Mouse (Mus musculus) megakaryocyte, embryonic 14.5 days (primary cell): ENCODE data around the gene Pank4. TPM values are rescaled to one million over a fixed set of nuclear protein-coding genes. Genes with fewer than 3 reads are reported as not detected.

Source experiments
- H3K27me3 ChIP-seq: replicated peaks from 2 replicates; pipeline ENCODE3; 2012; ENCODE audit warnings: inconsistent platforms
- H3K36me3 ChIP-seq: replicated peaks from 2 replicates; pipeline ENCODE3; 2012; ENCODE audit warnings: low read length, inconsistent platforms, mixed read lengths
- H3K4me1 ChIP-seq: 2 replicates; pipeline ENCODE4 v1.6.1; 2012; ENCODE audit warnings: inconsistent platforms
- H3K4me3 ChIP-seq: replicated peaks from 2 replicates; pipeline ENCODE3; 2012; ENCODE audit warnings: moderate library complexity, mild to moderate bottlenecking, inconsistent platforms
- H3K9me3 ChIP-seq: 2 replicates; pipeline ENCODE4 v1.6.1; 2012; ENCODE audit warnings: inconsistent platforms
- FLI1 ChIP-seq: IDR thresholded peaks from 2 replicates; pipeline ENCODE4 v1.6.1; 2012; ENCODE audit warnings: low read length, inconsistent platforms, mixed read lengths
- GATA1 ChIP-seq: IDR thresholded peaks from 3 replicates; pipeline ENCODE4 v1.6.1; 2012; ENCODE audit warnings: mixed read lengths, low read length, inconsistent platforms, borderline replicate concordance
- polyA plus RNA-seq: library from polyadenylated mRNA; stranded (reverse); fragments of >175 nt; gene quantifications from 2 replicates; pipeline ENCODE4 v1.2.3, GENCODE M21; 2012; ENCODE audit warnings: low replicate concordance; ENCODE audit not compliant: insufficient read depth

The Pank4 gene
- polyA plus RNA-seq, 1 experiment = 13.1 TPM

DNA sequence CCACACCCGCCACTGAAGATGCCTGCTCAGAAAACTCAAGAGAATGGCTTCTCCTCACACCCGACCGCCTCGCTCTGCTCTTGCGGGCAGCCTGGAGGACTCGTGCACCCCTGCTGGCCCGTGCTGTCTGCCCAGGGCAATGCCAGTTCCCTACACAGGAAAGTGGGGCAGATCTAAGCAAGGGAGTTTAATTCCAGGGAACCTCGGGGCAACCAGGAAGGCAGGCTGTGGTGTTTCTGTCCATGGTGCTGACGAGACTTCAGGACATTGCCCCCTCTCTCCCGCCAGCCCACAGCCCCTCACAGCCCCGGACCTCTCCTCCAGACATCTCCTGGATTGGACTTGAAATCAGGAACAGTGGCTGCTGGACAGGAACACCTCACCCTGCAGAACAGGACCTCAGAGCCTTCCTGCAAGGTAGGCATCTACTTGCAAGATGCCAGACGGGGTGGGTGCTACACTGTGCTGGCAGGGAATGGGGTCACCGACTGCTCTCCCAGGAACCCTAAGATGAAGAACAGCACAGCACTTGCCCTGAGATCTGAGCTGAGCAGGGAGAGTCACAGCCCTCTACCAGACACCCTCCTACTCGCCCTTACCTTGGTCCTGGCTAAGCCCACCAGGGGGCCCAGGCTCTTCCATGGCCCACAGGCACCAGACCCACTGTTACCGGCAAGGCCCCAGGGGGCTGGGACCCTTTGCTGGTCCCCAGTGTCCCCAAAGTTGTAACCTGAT is 54.8 kb downstream of the Pank4 start:
- H3K9me3 ChIP-seq = no peaks in the 10 kb centered on the region
- peaks cover 9% of the 10 kb centered on the region for H3K4me1 ChIP-seq
- TF ChIP-seq FLI1 = no peak
- TF ChIP-seq GATA1 = no peak
- peaks cover 94% of the 10 kb centered on the region for H3K27me3 ChIP-seq
- H3K36me3 ChIP-seq = no peaks in the 10 kb centered on the region
- H3K4me3 ChIP-seq = no peak overlapping the region

GRCm38 (mm10) chr4:155019336-155019847 is 55.5 kb downstream of the Pank4 start:
- Histone ChIP-seq H3K9me3 (no peaks in the 10 kb centered on the region), H3K36me3 (no peaks in the 10 kb centered on the region), H3K27me3 (peaks cover 94% of the 10 kb centered on the region), H3K4me3 (no peak overlapping the region), H3K4me1 (peaks cover 9% of the 10 kb centered on the region)
- TF ChIP-seq FLI1 = no peak
- no peak for TF ChIP-seq GATA1

- TF ChIP-seq GATA1 (no peak), FLI1 (no peak)
- Histone ChIP-seq H3K4me3 (no peak overlapping the region), H3K27me3 (peaks cover 94% of the 10 kb centered on the region)
These were observed 56.2 kb downstream of the Pank4 start for GRCm38 (mm10) chr4:155020141-155020540.

GRCm38 (mm10) chr4:155020813-155021212 is 56.9 kb downstream of the Pank4 start:
- Histone ChIP-seq H3K4me1 (peaks cover 9% of the 10 kb centered on the region), H3K36me3 (no peaks in the 10 kb centered on the region), H3K9me3 (peaks cover 3% of the 10 kb centered on the region; the same call in 1 of the 2 replicates), H3K4me3 (no peak overlapping the region), H3K27me3 (peaks cover 93% of the 10 kb centered on the region)
- no peak for TF ChIP-seq GATA1
- no peak for TF ChIP-seq FLI1

More at GRCm38 (mm10) chr4:155020141-155020540, 56.2 kb downstream of the Pank4 start:
- Histone ChIP-seq H3K9me3 (no peaks in the 10 kb centered on the region), H3K4me1 (peaks cover 9% of the 10 kb centered on the region), H3K36me3 (no peaks in the 10 kb centered on the region)

DNA sequence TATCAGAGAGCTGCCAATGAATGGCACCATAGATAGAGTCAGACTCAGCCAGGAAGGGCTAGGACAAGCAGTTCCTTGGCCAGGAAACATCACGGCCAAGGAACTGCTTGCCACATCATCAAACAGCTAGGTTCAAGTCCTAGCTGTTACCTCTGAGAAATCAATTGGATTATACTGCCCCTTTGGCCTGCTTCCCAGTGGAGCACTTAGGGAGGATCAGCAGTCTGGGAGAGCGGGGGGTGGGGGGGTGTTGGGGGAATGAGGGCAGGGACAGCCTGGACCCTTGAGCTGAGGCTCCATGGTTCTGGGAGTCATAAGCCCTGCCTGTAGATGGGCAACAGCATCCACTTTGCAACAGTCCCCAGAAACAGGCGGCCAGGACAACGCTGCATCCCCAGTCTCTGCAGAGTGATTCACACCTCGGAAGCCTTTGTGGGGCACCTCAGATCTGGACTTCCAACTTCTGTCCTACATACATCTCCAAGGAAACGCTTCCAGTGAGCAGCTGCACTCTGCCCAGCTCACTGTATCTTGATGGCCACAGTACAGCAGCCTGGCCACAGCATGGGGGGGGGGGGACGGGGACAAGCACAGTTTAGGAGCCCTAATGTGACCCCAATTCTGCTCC is 58.4 kb downstream of the Pank4 start:
- TF ChIP-seq FLI1 (no peak), GATA1 (no peak)
- peaks cover 90% of the 10 kb centered on the region for H3K27me3 ChIP-seq
- H3K36me3 ChIP-seq = no peaks in the 10 kb centered on the region
- no peak overlapping the region for H3K4me3 ChIP-seq
- H3K9me3 ChIP-seq = peaks cover 16% of the 10 kb centered on the region
- H3K4me1 ChIP-seq = peaks cover 9% of the 10 kb centered on the region

GRCm38 (mm10) chr4:155024170-155025010 is 60.5 kb downstream of the Pank4 start:
- Histone ChIP-seq H3K9me3 (peaks cover 26% of the 10 kb centered on the region), H3K4me3 (no peak overlapping the region), H3K36me3 (no peaks in the 10 kb centered on the region), H3K27me3 (peaks cover 84% of the 10 kb centered on the region), H3K4me1 (peaks cover 4% of the 10 kb centered on the region)
- TF ChIP-seq GATA1 (no peak), FLI1 (no peak)

Other genes with a start within 250 kb of the Pank4 start
- not detected in 2 replicates for gene Ttc34, start 126.7 kb upstream of the Pank4 start, polyA plus RNA-seq
- gene Mmel1, start 94.5 kb upstream of the Pank4 start, polyA plus RNA-seq = 1.2 TPM in 1 of 2 replicates, not detected in the other
- gene Fam213b, start 65.0 kb upstream of the Pank4 start, polyA plus RNA-seq = 13.1 TPM in 1 of 2 replicates, not detected in the other
- gene Tnfrsf14, start 35.6 kb upstream of the Pank4 start, polyA plus RNA-seq = 5.4 TPM in 1 of 2 replicates, not detected in the other
- gene Hes5, start 3.2 kb upstream of the Pank4 start, polyA plus RNA-seq = 0.23 TPM in 1 of 2 replicates, not detected in the other
- 0.27 and 0.88 TPM in 2 replicates for gene Plch2, start 92.7 kb downstream of the Pank4 start, polyA plus RNA-seq
- gene Pex10, start 102.9 kb downstream of the Pank4 start, polyA plus RNA-seq = 1.4 and 4.3 TPM in 2 replicates
- 18.8 and 58.8 TPM in 2 replicates for gene Rer1, start 122.3 kb downstream of the Pank4 start, polyA plus RNA-seq
- gene Morn1, start 122.5 kb downstream of the Pank4 start, polyA plus RNA-seq = 4.3 and 6.3 TPM in 2 replicates